Comparison of ENCODE assay signal across 11 mouse cellular contexts in the genomic region with DNA sequence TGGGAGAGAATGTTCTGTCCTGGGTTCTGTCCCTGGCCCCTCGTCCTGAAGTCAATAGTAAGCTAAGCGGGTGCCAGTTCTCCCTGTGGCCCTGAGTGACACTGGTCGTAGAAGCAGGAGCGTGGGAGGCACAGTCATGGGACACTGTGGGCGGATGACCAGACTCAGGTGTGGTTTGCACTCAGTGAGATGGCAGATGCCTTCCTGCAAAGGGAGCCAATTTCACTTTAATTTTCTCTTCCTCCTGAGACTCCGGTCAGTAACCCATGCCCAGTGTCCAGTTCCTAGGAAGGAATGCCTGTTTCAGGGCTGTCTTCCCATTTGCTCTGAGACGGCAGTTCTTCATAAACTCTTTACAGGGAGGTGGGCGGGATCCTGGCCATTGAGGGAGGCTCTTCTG. TPM values are rescaled to one million over a fixed set of nuclear protein-coding genes. Genes with fewer than 3 reads are reported as not detected.
DNase-seq lines count a peak whose midpoint lies in the region; ATAC-seq and TF ChIP-seq lines count a peak whose summit lies in the region.
"Had no signal": no experiment of that assay in that cellular context is flagged by ENCODE, and none has a peak within 500 bp of the region (broad histone marks: within the 10 kb centered on the region; RNA-seq: fewer than 3 reads in every experiment).

No protein-coding gene starts in this region.

- peaks cover 11% of the 10 kb centered on the region for H3K36me3 ChIP-seq in megakaryocyte, embryonic 14.5 days (replicated peaks; ENCODE audit: low read length)
- no peaks in the 10 kb centered on the region for H3K36me3 ChIP-seq in liver, embryonic 16.5 days (ENCODE audit: control insufficient read depth, insufficient read depth)
- no peaks in the 10 kb centered on the region for H3K36me3 ChIP-seq in stomach, postnatal 0 days (ENCODE audit: control insufficient read depth, insufficient read depth, low read length)
- H3K36me3 ChIP-seq: forebrain, embryonic 10.5 days; neural tube, embryonic 13.5 days had no signal

- H3K27me3 ChIP-seq in megakaryocyte, embryonic 14.5 days (replicated peaks): no peaks in the 10 kb centered on the region
- H3K27me3 ChIP-seq in liver, embryonic 16.5 days (ENCODE audit: control insufficient read depth, insufficient read depth, low read depth, low read length): no peaks in the 10 kb centered on the region
- H3K27me3 ChIP-seq in stomach, postnatal 0 days (ENCODE audit: control insufficient read depth, insufficient read depth, low read length): no peaks in the 10 kb centered on the region
- H3K27me3 ChIP-seq: neural tube, embryonic 13.5 days had no signal

- H3K4me2 ChIP-seq in liver, embryonic 16.5 days (ENCODE audit: low read depth, low read length): no peak overlapping the region
- peak overlapping the region; percentile 36 for H3K4me2 ChIP-seq in stomach, postnatal 0 days (replicated peaks; ENCODE audit: low read depth)
- H3K4me2 ChIP-seq: midbrain, embryonic 11.5 days; neural tube, embryonic 13.5 days had no signal

- no peak for TF ChIP-seq EP300 in stomach, postnatal 0 days (optimal IDR thresholded peaks at IDR 0.05)

- no peaks in the 10 kb centered on the region for H3K9me3 ChIP-seq in megakaryocyte, embryonic 14.5 days
- no peaks in the 10 kb centered on the region for H3K9me3 ChIP-seq in liver, embryonic 16.5 days (replicated peaks; ENCODE audit: control insufficient read depth, low read length)
- no peaks in the 10 kb centered on the region for H3K9me3 ChIP-seq in stomach, postnatal 0 days (ENCODE audit: control insufficient read depth, low read length)
- H3K9me3 ChIP-seq: forebrain, embryonic 10.5 days; neural tube, embryonic 13.5 days had no signal

- H3K4me3 ChIP-seq in megakaryocyte, embryonic 14.5 days (replicated peaks): peak overlapping the region; percentile 50
- H3K4me3 ChIP-seq in liver, embryonic 16.5 days (ENCODE audit: low read depth, low read length): no peak overlapping the region
- no peak overlapping the region for H3K4me3 ChIP-seq in stomach, postnatal 0 days (ENCODE audit: low read depth, low read length)
- H3K4me3 ChIP-seq: forebrain, embryonic 10.5 days; neural tube, embryonic 13.5 days had no signal

- peaks cover 77% of the 10 kb centered on the region for H3K4me1 ChIP-seq in megakaryocyte, embryonic 14.5 days
- no peaks in the 10 kb centered on the region; the same call in none of the 2 replicates for H3K4me1 ChIP-seq in liver, embryonic 16.5 days (ENCODE audit: control insufficient read depth, low read depth, low read length)
- peaks cover 24% of the 10 kb centered on the region for H3K4me1 ChIP-seq in stomach, postnatal 0 days (replicated peaks; ENCODE audit: control insufficient read depth, insufficient read depth)
- H3K4me1 ChIP-seq: neural tube, embryonic 13.5 days had no signal

- peak; percentile 25 for DNase-seq in adrenal gland, adult 2 months
- no peak for DNase-seq in adrenal gland, postnatal 4 days (ENCODE audit: low spot score in 2 of 2)
- no peak for DNase-seq in stomach, postnatal 0 days (ENCODE audit: low spot score)
- no peak for DNase-seq in MN1 (ENCODE audit: low spot score)
- DNase-seq in thymus, postnatal 25 days: no peak

- WGBS in liver, embryonic 16.5 days (ENCODE audit: insufficient replicate concordance): 60% methylated on average over 8 of the region's 8 CpGs
- WGBS in stomach, postnatal 0 days: 33% methylated on average over 8 of the region's 8 CpGs

- no peak for TF ChIP-seq CTCF in stomach, postnatal 0 days (IDR thresholded peaks at IDR 0.05; ENCODE audit: low read depth)

- H3K27ac ChIP-seq in liver, embryonic 16.5 days (ENCODE audit: low read length): peak overlapping the region; percentile 37; the same call in 1 of the 2 replicates
- peak overlapping the region; percentile 86 for H3K27ac ChIP-seq in stomach, postnatal 0 days (replicated peaks)
- H3K27ac ChIP-seq: forebrain, embryonic 10.5 days; neural tube, embryonic 13.5 days had no signal

- no peak for ATAC-seq in megakaryocyte, adult 5-6 weeks (ENCODE audit: poor library complexity, severe bottlenecking)
- ATAC-seq in liver, embryonic 16.5 days (ENCODE audit: low read depth): no peak
- 0 out of 2 replicates have a peak, but pooled peaks have one; percentile 28 for ATAC-seq in stomach, postnatal 0 days (ENCODE audit: low FRiP score, low TSS enrichment)

- H3K9ac ChIP-seq in liver, embryonic 16.5 days (ENCODE audit: low read depth, low read length): no peak overlapping the region
- H3K9ac ChIP-seq in stomach, postnatal 0 days (ENCODE audit: low read length): peak overlapping the region; percentile 18; the same call in 1 of the 2 replicates
- H3K9ac ChIP-seq: neural tube, embryonic 13.5 days had no signal

RNA-seq across cellular contexts. Expression of a gene that starts 36.1 kb away (rescaled TPM):
- total RNA-seq in adrenal gland, adult 2 months (2021): 10 to 100 TPM; 23.4 to 29.3 TPM
- 3.1 and 4.2 TPM in 2 replicates for polyA plus RNA-seq in adrenal gland, adult 2 months (2012; rRNA removed)
- total RNA-seq in adrenal gland, postnatal 4 days (2021): 10 to 100 TPM; 16.8 to 19.8 TPM
- 7.1 and 16.7 TPM in 2 replicates for polyA plus RNA-seq in megakaryocyte, embryonic 14.5 days (2012; ENCODE audit: insufficient read depth, low replicate concordance)
- 0.59 TPM in 1 of 2 replicates, not detected in the other for total RNA-seq in megakaryocyte, adult 5-6 weeks (2015)
- 0.51 and 1.1 TPM in 2 replicates for total RNA-seq in megakaryocyte, adult 5-6 weeks (2017)
- polyA plus RNA-seq in liver, embryonic 16.5 days (2015; fragmentation: Nextera tagmentation; extraction: Ambion mirVana): 3.9 and 5.1 TPM in 2 replicates
- 15.3 and 15.7 TPM in 2 replicates for polyA plus RNA-seq in stomach, postnatal 0 days (2015; fragmentation: Nextera tagmentation; extraction: Ambion mirVana)
